Mouse (Mus musculus) mouse trophoblast stem cell (cell line): ENCODE measurements at regions not wholly inside any gene's neighbourhood (a gene's known extent, or its start where the extent isn't known, plus 50 kb on each side); places are given as distances from the start of the nearest gene placed in this dataset.

ENCODE experiments used
- in situ Hi-C, 2 experiments: fragments of 300-500 bp; cut with MseI, MboI; formaldehyde crosslinking; loops; 2 replicates in 1 of 2; 3 replicates in 1 of 2; pipeline ENCODE4 v1.15.1; 2025

- in situ Hi-C loops = no loop called here
Observed at GRCm38 (mm10) chr4:89001470-89001869, 121.5 kb upstream of the Ifne start.

- in situ Hi-C loops = no loop called here
Observed at GRCm38 (mm10) chr4:89000855-89001254, 120.9 kb upstream of the Ifne start.

GRCm38 (mm10) chr4:89000200-89000599 is 120.2 kb upstream of the Ifne start:
- in situ Hi-C loops = no loop called here

GRCm38 (mm10) chr4:88998286-88998685 is 118.3 kb upstream of the Ifne start:
- in situ Hi-C loops = no loop called here

GRCm38 (mm10) chr4:88995129-88995919 is 115.3 kb upstream of the Ifne start:
- in situ Hi-C loops = no loop called here

GRCm38 (mm10) chr4:88994486-88994885 is 114.5 kb upstream of the Ifne start:
- in situ Hi-C loops = no loop called here

GRCm38 (mm10) chr4:88992498-88992897 is 112.5 kb upstream of the Ifne start:
- in situ Hi-C loops = no loop called here

GRCm38 (mm10) chr4:88988363-88988762 is 108.4 kb upstream of the Ifne start:
- in situ Hi-C loops = no loop called here

GRCm38 (mm10) chr4:88987103-88987502 is 107.1 kb upstream of the Ifne start:
- in situ Hi-C loops = no loop called here

- in situ Hi-C loops = no loop called here
Observed at GRCm38 (mm10) chr4:88982457-88982856, 102.5 kb upstream of the Ifne start.

GRCm38 (mm10) chr4:88977099-88977888 is 97.3 kb upstream of the Ifne start:
- in situ Hi-C loops = no loop called here

- in situ Hi-C loops = no loop called here
Observed at GRCm38 (mm10) chr4:88974535-88974934, 94.5 kb upstream of the Ifne start.

GRCm38 (mm10) chr4:88969134-88969841 is 89.3 kb upstream of the Ifne start:
- in situ Hi-C loops = no loop called here

GRCm38 (mm10) chr4:88959621-88960020 is 79.6 kb upstream of the Ifne start:
- in situ Hi-C loops = no loop called here

- in situ Hi-C loops = no loop called here
Observed at GRCm38 (mm10) chr4:88956605-88957004, 76.6 kb upstream of the Ifne start.

- in situ Hi-C loops = no loop called here
Observed at GRCm38 (mm10) chr4:88956151-88956550, 76.2 kb upstream of the Ifne start.

GRCm38 (mm10) chr4:88955571-88955970 is 75.6 kb upstream of the Ifne start:
- in situ Hi-C loops = no loop called here

- in situ Hi-C loops = no loop called here
Observed at GRCm38 (mm10) chr4:88954045-88954444, 74.0 kb upstream of the Ifne start.

- in situ Hi-C loops = no loop called here
Observed at GRCm38 (mm10) chr4:88951034-88951336, 71.0 kb upstream of the Ifne start.

GRCm38 (mm10) chr4:88950181-88951033 is 70.4 kb upstream of the Ifne start:
- in situ Hi-C loops = no loop called here
